Mouse (Mus musculus): ENCODE results near the gene Caskin2. TPM values are rescaled to one million over a fixed set of nuclear protein-coding genes. Genes with fewer than 3 reads are reported as not detected.
"Not testable (repeated sequence)": the region's sequence is repeated elsewhere in the genome, so short reads cannot be mapped to it uniquely, and the experiment has no call there.

The Caskin2 gene
- total RNA-seq, 2 experiments from 2014 or later: 17.7 to 18.6 TPM

- DNase-seq (ENCODE audit: low spot score in 2 of 2): no peak
Observed at GRCm38 (mm10) chr11:115766356-115766943, 47.0 kb downstream of the Caskin2 start.

GRCm38 (mm10) chr11:115765607-115766141 is 47.8 kb downstream of the Caskin2 start:
- DNase-seq (ENCODE audit: low spot score in 2 of 2): peak in 1 of 2 experiments; percentile 49

- DNase-seq (ENCODE audit: low spot score in 2 of 2): peak; percentile 97 to 98
Observed at GRCm38 (mm10) chr11:115765103-115765606, 48.3 kb downstream of the Caskin2 start, which contains the start of gene Tmem94. Gene Tmem94, plus strand, starts transcription at chr11:115765433.

- no peak for DNase-seq (ENCODE audit: low spot score in 2 of 2)
Observed at GRCm38 (mm10) chr11:115764698-115765097, 48.7 kb downstream of the Caskin2 start.

GRCm38 (mm10) chr11:115762176-115762575 is 51.3 kb downstream of the Caskin2 start:
- not testable (repeated sequence) for DNase-seq (ENCODE audit: low spot score in 2 of 2)

- DNase-seq (ENCODE audit: low spot score in 2 of 2): no peak
Observed at GRCm38 (mm10) chr11:115753485-115753884, 60.0 kb downstream of the Caskin2 start.

- no peak for DNase-seq (ENCODE audit: low spot score in 2 of 2)
Observed at GRCm38 (mm10) chr11:115752653-115753052, 60.8 kb downstream of the Caskin2 start.

GRCm38 (mm10) chr11:115751725-115752124 is 61.7 kb downstream of the Caskin2 start:
- DNase-seq (ENCODE audit: low spot score in 2 of 2): no peak

- no peak for DNase-seq (ENCODE audit: low spot score in 2 of 2)
Observed at GRCm38 (mm10) chr11:115749834-115750233, 63.6 kb downstream of the Caskin2 start.

Small RNAs within 50 kb of the gene (microRNA-seq; reads per million reads assigned to microRNA genes)
- 2.7 to 5.5 reads per million in 2 experiments for gene Mir5621

Other genes with a start within 250 kb of the Caskin2 start
- 10 to 100 TPM; 44.2 to 49.3 TPM for gene Nup85, start 249.2 kb downstream of the Caskin2 start, total RNA-seq (2021)
- gene Mrps7, start 209.7 kb downstream of the Caskin2 start, total RNA-seq (2021): 10 to 100 TPM; 52.8 to 54.1 TPM
- 10 to 100 TPM; 81.4 to 84.1 TPM for gene Gga3, start 209.6 kb downstream of the Caskin2 start, total RNA-seq (2021)
- gene Mif4gd, start 200.7 kb downstream of the Caskin2 start, total RNA-seq (2021): 10 to 100 TPM; 15.4 to 16.1 TPM
- 10 to 100 TPM; 55.2 to 60.6 TPM for gene Slc25a19, start 185.3 kb downstream of the Caskin2 start, total RNA-seq (2021)
- gene Grb2, start 105.0 kb downstream of the Caskin2 start, total RNA-seq (2021): 100 to 1,000 TPM; 204 to 206 TPM
- 10 to 100 TPM; 62.9 to 65.2 TPM for gene Tmem94, start 48.2 kb downstream of the Caskin2 start, total RNA-seq (2021)
- 10 to 100 TPM; 14.0 to 14.5 TPM for gene Tsen54, start 1.1 kb upstream of the Caskin2 start, total RNA-seq (2021)
- gene Llgl2, start 10.4 kb upstream of the Caskin2 start, total RNA-seq (2021): 1 to 10 TPM; 3.6 to 4.5 TPM
- under 1 TPM; 0.49 to 0.75 TPM for gene Myo15b, start 44.8 kb upstream of the Caskin2 start, total RNA-seq (2021)
- under 1 TPM in 1 of 2 experiments, not detected in 1; 0.54 TPM for gene Smim5, start 86.3 kb upstream of the Caskin2 start, total RNA-seq (2021)
- gene Smim6, start 98.4 kb upstream of the Caskin2 start, total RNA-seq (2021): not detected
- gene Sap30bp, start 119.6 kb upstream of the Caskin2 start, total RNA-seq (2021): 10 to 100 TPM; 45.3 to 54.0 TPM
- 10 to 100 TPM; 25.9 to 27.4 TPM for gene Recql5, start 119.8 kb upstream of the Caskin2 start, total RNA-seq (2021)
- 1 to 10 TPM; 4.5 to 6.9 TPM for gene Itgb4, start 161.1 kb upstream of the Caskin2 start, total RNA-seq (2021)
- 10 to 100 TPM; 15.5 to 16.3 TPM for gene Galk1, start 199.1 kb upstream of the Caskin2 start, total RNA-seq (2021)
- 100 to 1,000 TPM; 246 to 269 TPM for gene H3f3b, start 214.3 kb upstream of the Caskin2 start, total RNA-seq (2021)
- 10 to 100 TPM; 21.8 to 22.3 TPM for gene Unk, start 216.7 kb upstream of the Caskin2 start, total RNA-seq (2021)